ENCODE assay signal across 8 mouse cellular contexts in the genomic region with DNA sequence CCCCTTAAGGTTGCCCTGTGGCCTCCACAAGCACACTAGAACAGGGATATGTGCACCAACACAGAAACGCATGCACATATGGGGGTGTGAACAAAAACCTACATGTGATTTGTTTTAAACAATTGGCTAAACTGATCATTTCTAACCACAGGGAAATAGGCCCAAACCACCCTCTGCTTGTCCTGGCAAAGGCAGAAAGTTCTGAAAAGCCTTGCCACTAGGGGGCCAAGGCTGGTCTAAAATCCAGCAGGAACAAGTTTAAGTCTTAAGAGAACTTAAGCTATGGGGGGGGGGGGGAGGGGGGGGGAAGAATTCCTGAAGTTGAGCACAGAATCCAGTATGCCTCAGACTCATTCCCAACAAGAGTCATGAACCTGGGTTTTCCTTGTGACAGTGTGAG. TPM values are rescaled to one million over a fixed set of nuclear protein-coding genes. Genes with fewer than 3 reads are reported as not detected.
A peak's percentile ranks its signal among the peaks of the same experiment; 100 is the strongest.
DNase-seq lines count a peak whose midpoint lies in the region; ATAC-seq and TF ChIP-seq lines count a peak whose summit lies in the region.
"Had no signal": no experiment of that assay in that cellular context is flagged by ENCODE, and none has a peak within 500 bp of the region (broad histone marks: within the 10 kb centered on the region; RNA-seq: fewer than 3 reads in every experiment).

No protein-coding gene starts in this region.

- no peaks in the 10 kb centered on the region for H3K4me1 ChIP-seq in kidney, embryonic 14.5 days (ENCODE audit: control insufficient read depth, insufficient read depth, low read length)
- H3K4me1 ChIP-seq in E14TG2a.4 (replicated peaks; ENCODE audit: low read depth, low read length): 0 out of 2 replicates have a peak, but pooled peaks cover 8% of the 10 kb centered on the region
- H3K4me1 ChIP-seq in intestine, embryonic 16.5 days (ENCODE audit: control insufficient read depth, insufficient read depth, low read length): no peaks in the 10 kb centered on the region

- H3K4me3 ChIP-seq in kidney, embryonic 14.5 days (ENCODE audit: low read length): no peak overlapping the region
- no peak overlapping the region for H3K4me3 ChIP-seq in E14TG2a.4 (replicated peaks; ENCODE audit: low read length)
- no peak overlapping the region for H3K4me3 ChIP-seq in intestine, embryonic 16.5 days (ENCODE audit: low read length)
- H3K4me3 ChIP-seq: liver, embryonic 13.5 days had no signal

- no peaks in the 10 kb centered on the region for H3K36me3 ChIP-seq in kidney, embryonic 14.5 days (ENCODE audit: control insufficient read depth, insufficient read depth, low read length)
- H3K36me3 ChIP-seq in E14TG2a.4 (ENCODE audit: insufficient read depth, low read length): no peaks in the 10 kb centered on the region
- no peaks in the 10 kb centered on the region for H3K36me3 ChIP-seq in intestine, embryonic 16.5 days (ENCODE audit: control insufficient read depth, insufficient read depth, low read length)
- H3K36me3 ChIP-seq: liver, embryonic 13.5 days had no signal

- 77% methylated on average over 1 of the region's 1 CpGs for WGBS in kidney, embryonic 14.5 days
- WGBS in intestine, embryonic 16.5 days: 84% methylated on average over 1 of the region's 1 CpGs

- no peak overlapping the region for H3K9ac ChIP-seq in kidney, embryonic 14.5 days (ENCODE audit: low read depth, low read length)
- H3K9ac ChIP-seq in intestine, embryonic 16.5 days (ENCODE audit: low read depth, low read length): no peak overlapping the region
- H3K9ac ChIP-seq: liver, embryonic 13.5 days had no signal

- H3K4me2 ChIP-seq in kidney, embryonic 14.5 days (replicated peaks; ENCODE audit: low read depth, low read length): no peak overlapping the region
- H3K4me2 ChIP-seq in intestine, embryonic 16.5 days (ENCODE audit: low read depth, low read length): no peak overlapping the region
- H3K4me2 ChIP-seq: liver, embryonic 13.5 days had no signal

- ATAC-seq in kidney, embryonic 14.5 days (ENCODE audit: low FRiP score, low TSS enrichment): no peak
- ATAC-seq in intestine, embryonic 16.5 days: no peak

- H3K9me3 ChIP-seq in kidney, embryonic 14.5 days (ENCODE audit: control insufficient read depth, low read length): no peaks in the 10 kb centered on the region
- H3K9me3 ChIP-seq in E14TG2a.4 (ENCODE audit: low read length): no peaks in the 10 kb centered on the region
- no peaks in the 10 kb centered on the region for H3K9me3 ChIP-seq in intestine, embryonic 16.5 days (ENCODE audit: control insufficient read depth, low read length)
- H3K9me3 ChIP-seq: liver, embryonic 13.5 days had no signal

- TF ChIP-seq CTCF in E14TG2a.4 (conservative IDR thresholded peaks at IDR 0.05; ENCODE audit: low read length): peak; percentile 39

- H3K27ac ChIP-seq in kidney, embryonic 14.5 days (ENCODE audit: low read depth, low read length): no peak overlapping the region
- no peak overlapping the region for H3K27ac ChIP-seq in intestine, embryonic 16.5 days (ENCODE audit: low read length)
- H3K27ac ChIP-seq: liver, embryonic 13.5 days had no signal

- peak; percentile 31 for DNase-seq in kidney, postnatal 14 days
- DNase-seq in adipocyte (ENCODE audit: low spot score): peak; percentile 68
- peak; percentile 54 for DNase-seq in lung, postnatal 14 days
- no peak for DNase-seq in cerebellum, adult 9-11 months
- DNase-seq: liver, embryonic 13.5 days had no signal

- no peaks in the 10 kb centered on the region for H3K27me3 ChIP-seq in kidney, embryonic 14.5 days (ENCODE audit: control insufficient read depth, insufficient read depth, low read length)
- H3K27me3 ChIP-seq in E14TG2a.4 (ENCODE audit: insufficient read depth, low read length): no peaks in the 10 kb centered on the region
- no peaks in the 10 kb centered on the region for H3K27me3 ChIP-seq in intestine, embryonic 16.5 days (replicated peaks; ENCODE audit: control insufficient read depth, insufficient read depth, low read length)
- H3K27me3 ChIP-seq: liver, embryonic 13.5 days had no signal

RNA-seq across cellular contexts. Expression of a gene that starts 8.2 kb away (rescaled TPM):
- 117 and 132 TPM in 2 replicates for polyA plus RNA-seq in kidney, embryonic 14.5 days (2014; fragmentation: Nextera tagmentation; extraction: Ambion mirVana)
- polyA plus RNA-seq in intestine, embryonic 16.5 days (2015; fragmentation: Nextera tagmentation; extraction: Ambion mirVana): 99.2 and 106 TPM in 2 replicates
